Mouse (Mus musculus) olfactory bulb, adult 2 months (tissue): ENCODE data around the gene Nln. TPM values are rescaled to one million over a fixed set of nuclear protein-coding genes. Genes with fewer than 3 reads are reported as not detected.

Source experiments
- H3K27ac ChIP-seq: fragments of 200-500 bp; 2 replicates; pipeline ENCODE4 v1.5.1; 2012; ENCODE audit warnings: low read depth, low read length; ENCODE audit not compliant: insufficient read depth
- H3K4me1 ChIP-seq: fragments of 200-500 bp; 2 replicates; pipeline ENCODE4 v1.6.1; 2012; ENCODE audit warnings: low read length; ENCODE audit not compliant: control insufficient read depth, insufficient read depth
- H3K4me3 ChIP-seq: fragments of 200-500 bp; 2 replicates; pipeline ENCODE4 v1.5.1; 2012; ENCODE audit warnings: mild to moderate bottlenecking, low read depth, low read length, moderate library complexity; ENCODE audit not compliant: insufficient read depth
- CTCF ChIP-seq: fragments of 200-500 bp; IDR thresholded peaks from 2 replicates; pipeline ENCODE4 v1.5.1; 2012; ENCODE audit warnings: low read depth, mild to moderate bottlenecking, low read length, moderate library complexity; ENCODE audit not compliant: insufficient read depth
- POLR2A ChIP-seq: fragments of 200-500 bp; IDR thresholded peaks from 2 replicates; pipeline ENCODE4 v1.6.1; 2012; ENCODE audit warnings: mild to moderate bottlenecking, low read depth, low read length, moderate library complexity; ENCODE audit not compliant: insufficient read depth
- WGBS: fragments of 180-500 bp; shearing (Covaris S2); methylation state at CpG from one replicate; pipeline ENCODE4 v1.1.7; 2018; 5-methylcytosine and 5-hydroxymethylcytosine counted together
- polyA plus RNA-seq: library from polyadenylated mRNA; stranded (reverse); fragments of >200 nt; gene quantifications from 2 replicates; pipeline ENCODE4 v1.2.4, GENCODE M21; 2012; ENCODE audit warnings: low replicate concordance; ENCODE audit not compliant: missing spikeins, insufficient read depth, insufficient read length

The Nln gene
- polyA plus RNA-seq, 1 experiment, result not detected

DNA sequence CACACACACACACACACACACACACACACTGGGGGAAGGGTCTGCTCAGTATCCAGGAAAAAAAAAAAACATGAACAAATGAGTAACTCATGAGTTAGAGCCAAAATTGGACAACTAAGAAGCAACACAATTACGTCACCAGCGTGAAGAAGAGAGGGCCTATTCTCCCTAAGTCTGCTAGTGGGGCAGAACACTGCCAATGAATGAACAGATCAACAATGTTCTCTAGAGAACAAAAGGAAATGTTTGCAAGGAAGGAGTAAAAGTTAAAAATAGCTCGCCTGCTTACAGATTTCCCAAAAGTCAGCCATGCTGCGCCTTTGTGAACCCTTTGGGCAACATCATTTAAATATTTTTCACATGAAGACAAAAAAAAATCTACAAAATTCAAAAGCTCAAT, 69.6 kb downstream of the Nln start:
- Histone ChIP-seq H3K4me3 (no peak overlapping the region), H3K27ac (0 out of 2 replicates have a peak overlapping the region, but pooled peaks have one; percentile 10), H3K4me1 (peaks cover 11% of the 10 kb centered on the region; the same call in 1 of the 2 replicates)
- TF ChIP-seq CTCF (no peak), POLR2A (no peak)
- WGBS, result 46% methylated on average over 4 of the region's 4 CpGs

- WGBS, result 95% methylated on average over 7 of the region's 7 CpGs
- Histone ChIP-seq H3K27ac (no peak overlapping the region), H3K4me1 (peaks cover 11% of the 10 kb centered on the region; the same call in 1 of the 2 replicates), H3K4me3 (no peak overlapping the region)
- TF ChIP-seq POLR2A (no peak), CTCF (no peak)
Observed at GRCm38 (mm10) chr13:104038891-104039290, 70.5 kb downstream of the Nln start.

GRCm38 (mm10) chr13:104038358-104038757, 71.1 kb downstream of the Nln start:
- no peak overlapping the region for H3K27ac ChIP-seq
- no peak for TF ChIP-seq CTCF
- no peak for TF ChIP-seq POLR2A
- 70% methylated on average over 7 of the region's 7 CpGs for WGBS
- no peak overlapping the region for H3K4me3 ChIP-seq
- H3K4me1 ChIP-seq, result peaks cover 11% of the 10 kb centered on the region; the same call in 1 of the 2 replicates

GRCm38 (mm10) chr13:104037531-104038290, 71.7 kb downstream of the Nln start:
- Histone ChIP-seq H3K4me1 (peaks cover 14% of the 10 kb centered on the region; the same call in 1 of the 2 replicates), H3K27ac (no peak overlapping the region), H3K4me3 (no peak overlapping the region)
- TF ChIP-seq CTCF (no peak), POLR2A (no peak)
- 74% methylated on average over 9 of the region's 9 CpGs for WGBS

DNA sequence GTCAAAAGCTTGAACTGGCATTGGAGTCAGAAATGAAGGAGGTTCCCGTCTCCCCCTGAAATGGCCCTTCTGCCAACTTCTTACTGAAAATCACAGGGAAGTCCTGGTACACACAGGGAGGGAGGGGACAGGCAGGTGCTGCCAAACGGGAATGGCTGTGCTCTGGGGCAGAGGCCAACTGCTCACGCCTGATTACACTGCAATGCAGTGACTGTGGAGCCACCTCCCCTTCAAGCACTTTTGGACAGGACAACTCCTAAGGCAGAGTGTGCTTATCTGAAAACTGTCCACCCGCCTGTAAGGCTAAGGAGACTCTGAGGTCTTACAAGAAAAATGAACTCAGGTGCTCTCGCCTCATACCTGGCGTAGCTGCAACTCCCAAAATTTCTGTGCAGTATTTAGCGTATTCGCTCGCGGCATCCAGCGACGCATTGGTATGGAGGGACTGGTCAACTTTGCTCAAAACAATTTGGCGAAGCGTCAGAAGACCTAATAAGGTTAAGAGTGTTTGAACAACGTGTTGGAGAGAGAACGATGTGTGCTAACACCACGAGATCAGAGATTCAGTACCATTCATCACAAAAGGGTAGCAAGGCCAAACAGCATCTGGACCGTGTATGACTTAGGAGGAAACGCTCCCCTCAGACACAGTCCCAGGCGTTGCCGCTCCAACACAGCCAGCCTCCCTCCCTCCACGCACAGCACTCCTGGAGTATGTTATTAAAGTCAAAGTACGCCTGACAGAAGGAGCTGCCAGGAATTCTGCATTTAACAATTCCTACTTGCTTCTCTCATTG, 72.7 kb downstream of the Nln start:
- Histone ChIP-seq H3K4me3 (no peak overlapping the region), H3K4me1 (peaks cover 19% of the 10 kb centered on the region), H3K27ac (no peak overlapping the region)
- no peak for TF ChIP-seq CTCF
- TF ChIP-seq POLR2A, result no peak
- WGBS, result 58% methylated on average over 23 of the region's 23 CpGs

GRCm38 (mm10) chr13:104035651-104036050, 73.8 kb downstream of the Nln start:
- no peak overlapping the region for H3K27ac ChIP-seq
- H3K4me3 ChIP-seq, result no peak overlapping the region
- 87% methylated on average over 2 of the region's 2 CpGs for WGBS
- H3K4me1 ChIP-seq, result peaks cover 20% of the 10 kb centered on the region
- TF ChIP-seq POLR2A (no peak), CTCF (no peak)

- Histone ChIP-seq H3K27ac (no peak overlapping the region), H3K4me3 (no peak overlapping the region), H3K4me1 (peaks cover 18% of the 10 kb centered on the region)
- TF ChIP-seq POLR2A, result no peak
- TF ChIP-seq CTCF, result no peak
- 67% methylated on average over 6 of the region's 6 CpGs for WGBS
Observed at GRCm38 (mm10) chr13:104034854-104035253, 74.6 kb downstream of the Nln start.

- no peak overlapping the region for H3K4me3 ChIP-seq
- WGBS, result 45% methylated on average over 3 of the region's 3 CpGs
- H3K27ac ChIP-seq, result no peak overlapping the region
- peaks cover 13% of the 10 kb centered on the region for H3K4me1 ChIP-seq
- TF ChIP-seq CTCF (no peak), POLR2A (no peak)
Observed at GRCm38 (mm10) chr13:104032620-104033133, 76.7 kb downstream of the Nln start.

DNA sequence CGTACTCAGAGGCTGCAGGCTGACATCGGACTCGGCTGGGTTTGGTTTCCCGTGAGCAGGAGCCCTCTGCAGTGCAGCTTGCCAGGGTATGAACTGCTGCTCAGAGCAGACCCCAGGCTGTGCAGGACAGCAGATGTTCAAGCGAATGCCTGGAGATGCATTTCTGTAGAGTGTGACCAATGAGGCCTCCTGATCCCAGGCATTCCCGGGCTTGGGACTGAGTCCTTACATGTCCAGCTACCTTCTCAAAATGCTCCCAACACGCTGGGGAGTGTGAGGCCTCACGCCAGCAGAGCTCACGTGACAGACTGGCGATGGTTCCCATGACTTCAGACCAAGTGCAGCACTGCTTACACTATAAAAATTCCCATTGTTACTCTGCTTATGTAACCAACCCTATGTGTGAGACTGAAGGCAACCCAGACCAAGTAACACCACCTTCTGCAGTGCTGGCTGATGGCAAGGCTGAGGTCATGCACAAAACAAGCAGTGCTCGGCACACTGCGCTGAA, 77.5 kb downstream of the Nln start:
- peaks cover 13% of the 10 kb centered on the region for H3K4me1 ChIP-seq
- no peak overlapping the region for H3K4me3 ChIP-seq
- no peak overlapping the region for H3K27ac ChIP-seq
- 65% methylated on average over 12 of the region's 12 CpGs for WGBS
- TF ChIP-seq POLR2A, result no peak
